Mouse (Mus musculus) spleen, embryonic (tissue): ENCODE measurements around the gene Zfp276.
"Not testable (repeated sequence)": the region's sequence is repeated elsewhere in the genome, so short reads cannot be mapped to it uniquely, and the experiment has no call there.

Experiments used
- CTCF ChIA-PET: fragments of 350-600 bp; sonication (Branson Sonifier 250); formaldehyde crosslinking; loops from one replicate; lab custom pipeline; 2022; lab: Charles Lee

Zfp276 gene

GRCm38 (mm10) chr8:123254099-123254885, at the start of gene Zfp276, which contains the start of gene Vps9d1:
Zfp276 (plus strand) TSS chr8:123254195.
Vps9d1 (minus strand) TSS chr8:123254348.
- CTCF ChIA-PET, result interaction anchor here (0.6 kb wide), 1 partner anchor 27 kb away, joined by 3 read pairs; no protein-coding TSS in a partner anchor

- CTCF ChIA-PET, result interaction anchor here (1.5 kb wide), 1 partner anchor 12 kb away, joined by 4 read pairs; the partner anchor contains the start of gene Cdk10
Measured at GRCm38 (mm10) chr8:123211876-123212275, 42.1 kb upstream of the Zfp276 start.

- CTCF ChIA-PET, result interaction anchor here (1.5 kb wide), 1 partner anchor 12 kb away, joined by 4 read pairs; the partner anchor contains the start of gene Cdk10
Measured at GRCm38 (mm10) chr8:123212321-123213117, 41.5 kb upstream of the Zfp276 start, which contains the start of the genes Chmp1a and Spata33. Chmp1a (minus strand) TSS chr8:123212763. Spata33 (plus strand) TSS chr8:123212832.

GRCm38 (mm10) chr8:123213118-123213772, 40.8 kb upstream of the Zfp276 start:
- CTCF ChIA-PET, result interaction anchor here (1.5 kb wide), 1 partner anchor 11 kb away, joined by 4 read pairs; the partner anchor contains the start of gene Cdk10

- CTCF ChIA-PET, result no interaction called here
Measured at GRCm38 (mm10) chr8:123215430-123215829, 38.6 kb upstream of the Zfp276 start.

- CTCF ChIA-PET, result interaction anchor here (0.7 kb wide), 2 partner anchors 26 to 206 kb away, joined by 4 to 6 read pairs; no protein-coding TSS in a partner anchor
Measured at GRCm38 (mm10) chr8:123220917-123221316, 33.1 kb upstream of the Zfp276 start.

GRCm38 (mm10) chr8:123224278-123225266, 29.4 kb upstream of the Zfp276 start, which contains the start of gene Cdk10:
Cdk10 (plus strand) TSS chr8:123224842.
- CTCF ChIA-PET, result interaction anchor here (1.2 to 1.5 kb wide), 2 partner anchors 10 to 12 kb away, joined by 3 to 4 read pairs; partner anchors contain the start of genes Chmp1a and Spata33

- CTCF ChIA-PET, result no interaction called here
Measured at GRCm38 (mm10) chr8:123228416-123228815, 25.6 kb upstream of the Zfp276 start.

- CTCF ChIA-PET, result not testable (repeated sequence)
Measured at GRCm38 (mm10) chr8:123230326-123230725, 23.7 kb upstream of the Zfp276 start.

- CTCF ChIA-PET, result no interaction called here
Measured at GRCm38 (mm10) chr8:123231742-123232141, 22.3 kb upstream of the Zfp276 start.

- CTCF ChIA-PET, result no interaction called here
Measured at GRCm38 (mm10) chr8:123232553-123232952, 21.4 kb upstream of the Zfp276 start.

- CTCF ChIA-PET, result no interaction called here
Measured at GRCm38 (mm10) chr8:123233300-123233699, 20.7 kb upstream of the Zfp276 start.

- CTCF ChIA-PET, result no interaction called here
Measured at GRCm38 (mm10) chr8:123233760-123234159, 20.2 kb upstream of the Zfp276 start.

- CTCF ChIA-PET, result no interaction called here
Measured at GRCm38 (mm10) chr8:123234918-123235519, 19.0 kb upstream of the Zfp276 start.

GRCm38 (mm10) chr8:123235520-123236497, 18.2 kb upstream of the Zfp276 start, which contains the start of gene Spata2l:
Spata2l (minus strand) TSS chr8:123236233.
- CTCF ChIA-PET, result no interaction called here

GRCm38 (mm10) chr8:123239398-123239797, 14.6 kb upstream of the Zfp276 start:
- CTCF ChIA-PET, result no interaction called here

- CTCF ChIA-PET, result no interaction called here
Measured at GRCm38 (mm10) chr8:123242107-123242923, 11.7 kb upstream of the Zfp276 start.
